Mouse (Mus musculus) intestine, embryonic 14.5 days (tissue): ENCODE measurements around the gene Gss. TPM values are rescaled to one million over a fixed set of nuclear protein-coding genes. Genes with fewer than 3 reads are reported as not detected.
A peak's percentile ranks its signal among the peaks of the same experiment; 100 is the strongest.

Source experiments
- ATAC-seq: fragments of 200-750 bp; cut with Nextera tagmentation; replicated peaks from 2 replicates; pipeline ENCODE4 v1.8.0; 2017; ENCODE audit warnings: low read depth, moderate number of reproducible peaks, moderate TSS enrichment, moderate library complexity; ENCODE audit not compliant: low FRiP score, low TSS enrichment
- DNase-seq: peaks from one replicate; pipeline ENCODE4 v3.0.0-alpha.2; 2018; ENCODE audit warnings: low spot score
- H3K27ac ChIP-seq: fragments of 300-500 bp; sonication (generic); 2 replicates; pipeline ENCODE4 v1.5.1; 2014; ENCODE audit warnings: low read depth, mild to moderate bottlenecking, control low read depth
- H3K27me3 ChIP-seq: fragments of 300-500 bp; sonication (generic); replicated peaks from 2 replicates; pipeline ENCODE4 v1.6.1; 2014; ENCODE audit warnings: low read length, control low read depth; ENCODE audit not compliant: control insufficient read depth, insufficient read depth
- H3K36me3 ChIP-seq: fragments of 300-500 bp; sonication (generic); 2 replicates; pipeline ENCODE4 v1.6.1; 2014; ENCODE audit warnings: low read length, control low read depth; ENCODE audit not compliant: control insufficient read depth, insufficient read depth
- H3K4me1 ChIP-seq: fragments of 300-500 bp; sonication (generic); replicated peaks from 2 replicates; pipeline ENCODE4 v1.6.1; 2014; ENCODE audit warnings: low read length, control low read depth, mixed read lengths; ENCODE audit not compliant: control insufficient read depth, insufficient read depth
- H3K4me2 ChIP-seq: fragments of 300-500 bp; sonication (generic); 2 replicates; pipeline ENCODE4 v1.6.1; 2014; ENCODE audit warnings: low read length
- H3K4me3 ChIP-seq: fragments of 300-500 bp; sonication (generic); 2 replicates; pipeline ENCODE4 v1.5.1; 2014; ENCODE audit warnings: low read depth, low read length, control low read depth, mixed read lengths
- H3K9ac ChIP-seq: fragments of 300-500 bp; sonication (generic); 2 replicates; pipeline ENCODE4 v1.6.1; 2014; ENCODE audit warnings: mild to moderate bottlenecking, low read length
- H3K9me3 ChIP-seq: fragments of 300-500 bp; sonication (generic); 2 replicates; pipeline ENCODE4 v1.6.1; 2016; ENCODE audit warnings: low read length, control low read depth; ENCODE audit not compliant: control insufficient read depth
- WGBS: fragments of 180-500 bp; shearing (Covaris S2); extraction: QIAGEN DNeasy Blood & Tissue Kit; methylation state at CpG from one replicate; pipeline ENCODE4 v1.1.7; 2014; 5-methylcytosine and 5-hydroxymethylcytosine counted together
- polyA plus RNA-seq: library from polyadenylated mRNA; unstranded; fragments of >200 nt; fragmentation: Nextera tagmentation; extraction: Ambion mirVana; gene quantifications from 2 replicates; pipeline ENCODE4 v1.2.1, GENCODE M21; 2014

Gss gene
- polyA plus RNA-seq, 1 experiment from 2014 or later = 49.6 TPM

- H3K9me3 ChIP-seq = no peaks in the 10 kb centered on the region
- no peak overlapping the region for H3K27ac ChIP-seq
- H3K4me3 ChIP-seq = no peak overlapping the region
- ATAC-seq = no peak
- no peak for DNase-seq
- no peak overlapping the region for H3K9ac ChIP-seq
- H3K4me2 ChIP-seq = no peak overlapping the region
- H3K4me1 ChIP-seq = peaks cover 5% of the 10 kb centered on the region
- H3K27me3 ChIP-seq = peaks cover 29% of the 10 kb centered on the region
- 47% methylated on average over 15 of the region's 15 CpGs for WGBS
- no peaks in the 10 kb centered on the region for H3K36me3 ChIP-seq
These were observed 33.7 kb upstream of the Gss start for GRCm38 (mm10) chr2:155626277-155626676.

- no peak overlapping the region for H3K4me2 ChIP-seq
- H3K9ac ChIP-seq = no peak overlapping the region
- H3K9me3 ChIP-seq = no peaks in the 10 kb centered on the region
- H3K4me1 ChIP-seq = peaks cover 5% of the 10 kb centered on the region
- ATAC-seq (no peak), DNase-seq (no peak)
- peaks cover 14% of the 10 kb centered on the region for H3K27me3 ChIP-seq
- no peak overlapping the region for H3K27ac ChIP-seq
- WGBS = 35% methylated on average over 10 of the region's 10 CpGs
- no peaks in the 10 kb centered on the region for H3K36me3 ChIP-seq
- no peak overlapping the region for H3K4me3 ChIP-seq
These were observed 32.1 kb upstream of the Gss start for GRCm38 (mm10) chr2:155624730-155625129.

GRCm38 (mm10) chr2:155623996-155624395, 31.4 kb upstream of the Gss start:
- WGBS = 81% methylated on average over 6 of the region's 6 CpGs
- DNase-seq (no peak), ATAC-seq (no peak)
- Histone ChIP-seq H3K27me3 (peaks cover 9% of the 10 kb centered on the region), H3K4me3 (no peak overlapping the region), H3K27ac (no peak overlapping the region), H3K36me3 (no peaks in the 10 kb centered on the region), H3K4me2 (no peak overlapping the region), H3K9me3 (no peaks in the 10 kb centered on the region), H3K4me1 (no peaks in the 10 kb centered on the region), H3K9ac (no peak overlapping the region)

GRCm38 (mm10) chr2:155622606-155623005, 30.0 kb upstream of the Gss start:
- Histone ChIP-seq H3K9ac (no peak overlapping the region), H3K4me1 (no peaks in the 10 kb centered on the region), H3K36me3 (no peaks in the 10 kb centered on the region), H3K27me3 (peaks cover 3% of the 10 kb centered on the region), H3K4me3 (no peak overlapping the region), H3K4me2 (no peak overlapping the region), H3K9me3 (no peaks in the 10 kb centered on the region), H3K27ac (no peak overlapping the region)
- ATAC-seq (no peak), DNase-seq (no peak)
- WGBS = 28% methylated on average over 11 of the region's 11 CpGs

GRCm38 (mm10) chr2:155619817-155620216, 27.2 kb upstream of the Gss start:
- Histone ChIP-seq H3K4me3 (no peak overlapping the region), H3K4me1 (no peaks in the 10 kb centered on the region), H3K27ac (no peak overlapping the region), H3K9me3 (no peaks in the 10 kb centered on the region), H3K4me2 (no peak overlapping the region), H3K9ac (no peak overlapping the region), H3K36me3 (no peaks in the 10 kb centered on the region), H3K27me3 (no peaks in the 10 kb centered on the region)
- 16% methylated on average over 8 of the region's 8 CpGs for WGBS
- peak; percentile 96 for DNase-seq
- peak; percentile 59 for ATAC-seq

GRCm38 (mm10) chr2:155616971-155617370, 24.4 kb upstream of the Gss start:
- 51% methylated on average over 6 of the region's 6 CpGs for WGBS
- Histone ChIP-seq H3K4me3 (no peak overlapping the region), H3K9ac (no peak overlapping the region), H3K4me1 (no peaks in the 10 kb centered on the region), H3K36me3 (no peaks in the 10 kb centered on the region), H3K27me3 (no peaks in the 10 kb centered on the region), H3K9me3 (no peaks in the 10 kb centered on the region), H3K27ac (no peak overlapping the region), H3K4me2 (no peak overlapping the region)
- DNase-seq (no peak), ATAC-seq (no peak)

- Histone ChIP-seq H3K9me3 (no peaks in the 10 kb centered on the region), H3K4me2 (peak overlapping the region; percentile 48), H3K27ac (no peak overlapping the region), H3K4me3 (peak overlapping the region; percentile 22; the same call in 1 of the 2 replicates), H3K36me3 (no peaks in the 10 kb centered on the region), H3K4me1 (no peaks in the 10 kb centered on the region), H3K27me3 (no peaks in the 10 kb centered on the region), H3K9ac (no peak overlapping the region)
- WGBS = 64% methylated on average over 8 of the region's 8 CpGs
- no peak for DNase-seq
- no peak for ATAC-seq
These were observed 21.3 kb upstream of the Gss start for GRCm38 (mm10) chr2:155613953-155614352.

- peak; percentile 92 for ATAC-seq
- Histone ChIP-seq H3K27me3 (no peaks in the 10 kb centered on the region), H3K4me2 (peak overlapping the region; percentile 48), H3K27ac (no peak overlapping the region), H3K9me3 (no peaks in the 10 kb centered on the region), H3K36me3 (no peaks in the 10 kb centered on the region), H3K4me3 (peak overlapping the region; percentile 22), H3K4me1 (no peaks in the 10 kb centered on the region), H3K9ac (no peak overlapping the region)
- 5% methylated on average over 20 of the region's 20 CpGs for WGBS
- DNase-seq = peak; percentile 87
These were observed 20.7 kb upstream of the Gss start for GRCm38 (mm10) chr2:155613326-155613755.

GRCm38 (mm10) chr2:155611834-155612550, 19.4 kb upstream of the Gss start:
- Histone ChIP-seq H3K4me3 (no peak overlapping the region), H3K27ac (no peak overlapping the region), H3K9ac (no peak overlapping the region), H3K9me3 (no peaks in the 10 kb centered on the region; the same call in 1 of the 2 replicates), H3K4me1 (no peaks in the 10 kb centered on the region), H3K27me3 (no peaks in the 10 kb centered on the region), H3K36me3 (no peaks in the 10 kb centered on the region), H3K4me2 (no peak overlapping the region)
- ATAC-seq (no peak), DNase-seq (no peak)
- 86% methylated on average over 9 of the region's 9 CpGs for WGBS
